Mouse (Mus musculus): ENCODE measurements at regions not wholly inside any gene's neighbourhood (a gene's known extent, or its start where the extent isn't known, plus 50 kb on each side); places are given as distances from the start of the nearest gene placed in this dataset.

GRCm38 (mm10) chr12:10572378-10572650 lies 181.7 kb downstream of the Rdh14 start:
- DNase-seq (ENCODE audit: low spot score in 2 of 2), result no peak

GRCm38 (mm10) chr12:10573381-10573780 lies 182.8 kb downstream of the Rdh14 start:
- DNase-seq (ENCODE audit: low spot score in 2 of 2), result no peak

- DNase-seq (ENCODE audit: low spot score in 2 of 2), result no peak
Measured at GRCm38 (mm10) chr12:10582840-10583614, 192.5 kb downstream of the Rdh14 start.

GRCm38 (mm10) chr12:10584026-10584425 lies 193.5 kb downstream of the Rdh14 start:
- DNase-seq (ENCODE audit: low spot score in 2 of 2), result no peak

GRCm38 (mm10) chr12:10589537-10589936 lies 199.0 kb downstream of the Rdh14 start:
- DNase-seq (ENCODE audit: low spot score in 2 of 2), result peak; percentile 16 to 32

GRCm38 (mm10) chr12:10597976-10598746 lies 207.6 kb downstream of the Rdh14 start:
- DNase-seq (ENCODE audit: low spot score in 2 of 2), result peak in 1 of 2 experiments; percentile 47

GRCm38 (mm10) chr12:10600111-10600510 lies 209.5 kb downstream of the Rdh14 start:
- no peak for DNase-seq (ENCODE audit: low spot score in 2 of 2)

- DNase-seq (ENCODE audit: low spot score in 2 of 2), result no peak
Measured at GRCm38 (mm10) chr12:10618319-10618718, 227.7 kb downstream of the Rdh14 start.

- no peak for DNase-seq (ENCODE audit: low spot score in 2 of 2)
Measured at GRCm38 (mm10) chr12:10620541-10620940, 230.0 kb downstream of the Rdh14 start.

GRCm38 (mm10) chr12:10638591-10638990 lies 248.0 kb downstream of the Rdh14 start:
- no peak for DNase-seq (ENCODE audit: low spot score in 2 of 2)

GRCm38 (mm10) chr12:10654466-10655184 lies 264.1 kb downstream of the Rdh14 start:
- no peak for DNase-seq (ENCODE audit: low spot score in 2 of 2)

- DNase-seq (ENCODE audit: low spot score in 2 of 2), result no peak
Measured at GRCm38 (mm10) chr12:10655185-10655544, 264.6 kb downstream of the Rdh14 start.

- no peak for DNase-seq (ENCODE audit: low spot score in 2 of 2)
Measured at GRCm38 (mm10) chr12:10658826-10659225, 268.3 kb downstream of the Rdh14 start.

GRCm38 (mm10) chr12:10686747-10687146 lies 296.2 kb downstream of the Rdh14 start:
- no peak for DNase-seq (ENCODE audit: low spot score in 2 of 2)
